Mouse (Mus musculus): ENCODE data around the gene Rassf7. TPM values are rescaled to one million over a fixed set of nuclear protein-coding genes. Genes with fewer than 3 reads are reported as not detected.

Gene Rassf7
- total RNA-seq, 2 experiments from 2014 or later, result 0.98 to 1.2 TPM

DNA sequence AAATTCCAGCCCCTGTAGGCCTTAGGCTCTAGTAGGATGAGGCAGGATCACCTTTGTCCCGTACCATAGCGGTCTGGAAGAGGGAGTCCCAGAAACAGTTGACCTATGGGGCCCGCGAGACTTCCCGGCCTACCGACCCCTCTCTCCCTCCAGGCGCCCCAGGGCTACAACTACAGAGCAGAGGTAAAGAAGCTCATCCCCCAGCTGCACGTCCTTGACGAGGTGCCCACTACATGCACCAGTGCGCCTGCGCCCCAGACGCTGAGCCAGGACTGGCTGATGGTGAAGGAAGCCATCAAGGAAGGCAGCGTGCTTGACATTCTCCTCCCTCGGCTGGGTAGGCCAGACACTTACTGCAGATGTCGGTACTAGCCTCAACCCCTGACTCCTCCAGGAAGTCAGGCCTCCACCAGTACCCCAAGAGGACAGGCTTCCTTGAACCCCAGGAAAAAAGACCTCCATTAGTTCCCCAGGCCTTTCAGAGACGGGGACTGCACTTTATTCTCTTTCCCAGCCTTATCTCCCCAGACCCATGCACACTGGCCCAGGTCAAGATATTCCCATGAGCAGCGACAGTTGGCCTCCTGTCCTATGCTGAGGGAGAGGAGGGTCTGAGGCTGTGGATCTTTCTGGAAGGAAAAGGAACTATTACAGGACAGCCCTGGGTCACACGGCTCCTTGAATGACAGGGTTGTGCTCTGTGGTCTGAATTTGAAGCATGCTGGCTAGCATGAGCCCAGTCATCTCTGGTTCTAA is 9.3 kb upstream of the Rassf7 start:
- DNase-seq (ENCODE audit: low spot score in 2 of 2), result no peak
- H3K27ac ChIP-seq, result no peak overlapping the region
- H3K4me3 ChIP-seq, result no peak overlapping the region
- no peak for TF ChIP-seq CTCF (conservative IDR thresholded peaks at IDR 0.05)

DNA sequence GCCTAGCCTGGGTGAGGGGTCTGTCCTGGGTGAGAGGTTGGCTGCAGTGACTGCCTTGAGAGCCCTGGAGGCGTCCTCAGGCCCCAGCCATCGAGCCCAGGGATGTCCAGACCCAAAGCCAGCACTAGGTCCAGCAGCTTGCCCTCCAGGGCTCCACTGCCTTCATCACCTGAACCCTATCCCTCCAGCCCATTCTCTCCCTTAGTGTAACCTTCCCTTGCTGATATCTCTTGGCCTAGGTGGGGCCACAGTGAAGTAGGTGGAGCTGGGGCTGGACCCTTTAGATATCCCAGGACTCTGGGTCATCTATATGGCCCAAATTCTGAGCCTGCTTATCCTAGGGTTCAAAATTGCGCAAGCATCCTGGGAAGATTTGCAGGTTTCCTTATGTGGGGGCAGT is 6.1 kb upstream of the Rassf7 start:
- DNase-seq (ENCODE audit: low spot score in 2 of 2), result no peak
- no peak for TF ChIP-seq CTCF (conservative IDR thresholded peaks at IDR 0.05)
- no peak overlapping the region for H3K4me3 ChIP-seq
- H3K27ac ChIP-seq, result no peak overlapping the region

DNA sequence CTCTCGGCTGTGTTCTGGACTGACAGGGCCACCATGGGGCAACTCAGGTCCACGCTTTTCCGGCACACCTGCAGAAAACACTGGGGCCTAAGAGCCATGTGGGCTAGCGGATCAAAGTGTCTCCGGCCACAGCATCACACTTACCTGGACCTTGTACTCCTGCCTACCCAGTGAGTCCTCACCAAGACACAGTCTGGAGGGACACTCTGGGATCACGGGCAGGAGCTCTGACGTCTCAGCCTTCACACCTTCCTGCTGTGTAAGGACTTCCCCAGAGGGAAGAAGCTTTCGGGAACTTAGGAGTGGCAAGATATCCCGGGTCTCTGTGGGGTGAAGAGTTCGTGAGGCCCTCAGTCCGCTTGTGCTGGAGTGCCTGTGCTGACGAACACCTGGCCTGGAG is 5.5 kb upstream of the Rassf7 start:
- DNase-seq (ENCODE audit: low spot score in 2 of 2), result no peak
- H3K27ac ChIP-seq, result no peak overlapping the region
- no peak for TF ChIP-seq CTCF (conservative IDR thresholded peaks at IDR 0.05)
- H3K4me3 ChIP-seq, result no peak overlapping the region

DNA sequence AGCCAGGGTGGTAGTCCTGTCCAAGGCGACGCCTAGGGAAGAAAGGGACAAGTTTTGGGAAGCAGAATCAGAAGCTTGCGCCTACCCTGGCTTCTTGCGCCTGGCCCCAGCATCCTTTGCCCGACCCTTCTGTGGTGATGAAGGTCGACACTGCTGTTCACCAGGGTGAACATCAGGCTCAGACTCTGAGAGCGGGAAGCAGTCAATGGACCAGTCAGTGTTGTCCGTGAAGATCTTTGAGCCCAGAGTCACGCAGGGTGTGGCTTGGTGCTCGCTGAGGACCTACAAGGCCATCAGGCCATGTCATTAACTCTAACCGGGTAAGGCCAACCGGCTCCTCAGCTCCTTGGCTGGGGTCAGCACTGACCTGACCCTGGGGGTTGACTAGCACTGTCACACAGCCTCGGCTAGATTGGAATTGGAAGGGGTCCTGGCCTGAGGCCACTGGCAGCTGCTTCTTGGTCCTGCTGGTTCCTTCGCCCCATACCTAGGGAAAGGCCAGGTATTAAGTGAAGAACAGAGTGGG is 5.0 kb upstream of the Rassf7 start:
- DNase-seq (ENCODE audit: low spot score in 2 of 2), result no peak
- no peak for TF ChIP-seq CTCF (conservative IDR thresholded peaks at IDR 0.05)

GRCm38 (mm10) chr7:141213133-141213532 is 2.5 kb upstream of the Rassf7 start:
- Histone ChIP-seq H3K27ac (no peak overlapping the region), H3K4me3 (no peak overlapping the region)
- DNase-seq (ENCODE audit: low spot score in 2 of 2), result no peak
- no peak for TF ChIP-seq CTCF (conservative IDR thresholded peaks at IDR 0.05)

More for the DNA sequence above, 5.0 kb upstream of the Rassf7 start:
- Histone ChIP-seq H3K27ac (no peak overlapping the region), H3K4me3 (no peak overlapping the region)

GRCm38 (mm10) chr7:141213605-141214235 is 1.9 kb upstream of the Rassf7 start, which contains the start of gene Lmntd2:
TSS of gene Lmntd2 (minus strand) at chr7:141214080.
- no peak within 1 kb of the TSS for H3K4me3 ChIP-seq

DNA sequence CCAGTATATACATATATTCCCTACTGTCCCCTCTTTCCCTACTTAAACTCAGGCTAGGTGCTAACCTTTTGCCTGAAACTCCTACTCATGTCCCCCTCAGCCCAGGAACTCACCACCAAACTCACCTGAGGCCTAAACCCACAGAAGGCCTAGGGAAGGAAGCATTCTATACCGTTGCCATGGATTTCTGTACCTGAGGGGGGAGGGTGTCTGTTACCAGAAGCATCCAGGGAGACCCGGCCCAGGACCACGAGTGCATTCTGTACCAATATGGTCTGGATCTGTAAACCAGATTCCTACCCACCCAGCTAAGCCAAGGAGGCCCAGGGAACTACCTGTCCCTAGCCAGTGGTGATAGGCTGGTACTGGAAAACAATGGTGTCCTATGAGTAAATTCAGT is 1.4 kb upstream of the Rassf7 start:
- Histone ChIP-seq H3K4me3 (no peak overlapping the region), H3K27ac (no peak overlapping the region)
- DNase-seq (ENCODE audit: low spot score in 2 of 2), result no peak
- no peak for TF ChIP-seq CTCF (conservative IDR thresholded peaks at IDR 0.05)

More at GRCm38 (mm10) chr7:141213605-141214235, 1.9 kb upstream of the Rassf7 start, which contains the start of gene Lmntd2:
- no peak within 1 kb of the TSS for H3K27ac ChIP-seq
- no peak for TF ChIP-seq CTCF (conservative IDR thresholded peaks at IDR 0.05)
- no peak for DNase-seq (ENCODE audit: low spot score in 2 of 2)

GRCm38 (mm10) chr7:141215880-141216733 is 447 bp downstream of the Rassf7 start:
- TF ChIP-seq CTCF (conservative IDR thresholded peaks at IDR 0.05), result no peak
- no peak overlapping the region for H3K27ac ChIP-seq
- H3K4me3 ChIP-seq, result peak overlapping the region; percentile 66
- DNase-seq (ENCODE audit: low spot score in 2 of 2), result no peak

DNA sequence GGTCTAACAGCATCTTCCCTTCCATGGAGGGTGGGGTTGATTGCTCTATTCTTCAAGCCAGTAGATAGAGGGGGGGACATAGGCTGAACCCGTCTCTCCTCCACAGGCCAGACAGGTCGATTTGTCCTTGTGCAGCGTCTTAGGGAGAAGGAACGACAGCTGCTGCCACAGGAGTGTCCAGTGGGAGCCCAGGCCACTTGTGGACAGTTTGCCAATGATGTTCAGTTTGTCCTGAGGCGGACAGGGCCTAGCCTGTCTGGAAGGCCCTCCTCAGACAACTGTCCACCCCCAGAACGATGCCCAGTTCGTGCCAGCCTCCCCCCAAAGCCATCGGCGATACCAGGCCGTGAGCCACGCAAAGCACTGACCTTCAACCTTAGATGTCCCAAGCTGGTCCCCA is 1.2 kb downstream of the Rassf7 start:
- no peak overlapping the region for H3K4me3 ChIP-seq
- no peak for DNase-seq (ENCODE audit: low spot score in 2 of 2)
- H3K27ac ChIP-seq, result no peak overlapping the region
- no peak for TF ChIP-seq CTCF (conservative IDR thresholded peaks at IDR 0.05)

DNA sequence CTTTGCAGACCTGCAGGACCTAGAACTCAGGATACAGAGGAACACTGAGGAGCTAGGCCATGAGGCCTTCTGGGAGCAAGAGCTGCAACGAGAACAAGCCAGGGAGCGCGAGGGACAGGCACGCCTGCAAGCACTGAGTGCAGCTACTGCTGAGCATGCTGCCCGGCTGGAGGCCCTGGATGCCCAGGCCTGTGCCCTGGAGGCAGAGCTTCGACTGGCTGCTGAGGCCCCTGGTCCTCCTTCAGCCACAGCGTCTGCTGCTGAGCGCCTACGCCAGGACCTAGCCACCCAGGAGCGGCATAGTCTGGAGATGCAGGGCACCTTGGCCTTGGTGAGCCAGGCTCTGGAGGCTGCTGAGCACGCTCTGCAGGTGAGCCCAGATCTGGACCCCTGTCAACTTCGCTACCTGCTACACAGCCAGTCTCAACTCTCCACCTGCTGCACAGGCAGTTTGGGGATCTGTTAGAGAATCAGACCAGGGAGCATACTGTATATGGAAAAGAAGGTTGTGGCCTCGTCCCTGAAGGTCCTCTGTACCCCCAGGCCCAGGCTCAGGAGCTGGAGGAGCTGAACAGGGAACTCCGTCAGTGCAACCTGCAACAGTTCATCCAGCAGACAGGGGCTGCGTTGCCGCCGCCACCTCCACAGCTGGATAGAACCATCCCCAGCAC is 1.8 kb downstream of the Rassf7 start:
- no peak for TF ChIP-seq CTCF (conservative IDR thresholded peaks at IDR 0.05)
- Histone ChIP-seq H3K27ac (no peak overlapping the region), H3K4me3 (no peak overlapping the region)
- no peak for DNase-seq (ENCODE audit: low spot score in 2 of 2)

GRCm38 (mm10) chr7:141218141-141218540 is 2.5 kb downstream of the Rassf7 start:
- no peak for TF ChIP-seq CTCF (conservative IDR thresholded peaks at IDR 0.05)
- Histone ChIP-seq H3K27ac (no peak overlapping the region), H3K4me3 (no peak overlapping the region)
- DNase-seq (ENCODE audit: low spot score in 2 of 2), result no peak

- H3K4me3 ChIP-seq, result no peak overlapping the region
- H3K27ac ChIP-seq, result no peak overlapping the region
- no peak for TF ChIP-seq CTCF (conservative IDR thresholded peaks at IDR 0.05)
- DNase-seq (ENCODE audit: low spot score in 2 of 2), result no peak
Observed at GRCm38 (mm10) chr7:141218557-141219133, 3.0 kb downstream of the Rassf7 start.

All from layer of hippocampus, adult 2 months (tissue).